Mouse (Mus musculus): ENCODE measurements around the gene Lrch4.

Gene Lrch4

GRCm38 (mm10) chr5:137628498-137629305 is at the start of gene Lrch4, which contains the start of the genes Fbxo24 and Gm20605:
TSS of gene Lrch4 (plus strand) at chr5:137629121.
TSS of gene Fbxo24 (minus strand) at chr5:137629002.
TSS of gene Gm20605 (plus strand) at chr5:137629175.
- DNase-seq: peak; percentile 100

GRCm38 (mm10) chr5:137580246-137580645 is 48.7 kb upstream of the Lrch4 start:
- no peak for DNase-seq

GRCm38 (mm10) chr5:137582702-137583101 is 46.2 kb upstream of the Lrch4 start:
- DNase-seq: no peak

GRCm38 (mm10) chr5:137583670-137584169 is 45.2 kb upstream of the Lrch4 start:
- DNase-seq: no peak

- DNase-seq: peak; percentile 79
Measured at GRCm38 (mm10) chr5:137584976-137585375, 43.9 kb upstream of the Lrch4 start.

- DNase-seq: no peak
Measured at GRCm38 (mm10) chr5:137590507-137590906, 38.4 kb upstream of the Lrch4 start.

- DNase-seq: no peak
Measured at GRCm38 (mm10) chr5:137595921-137596320, 33.0 kb upstream of the Lrch4 start.

- no peak for DNase-seq
Measured at GRCm38 (mm10) chr5:137596601-137597261, 32.2 kb upstream of the Lrch4 start.

GRCm38 (mm10) chr5:137597625-137598024 is 31.3 kb upstream of the Lrch4 start:
- no peak for DNase-seq

GRCm38 (mm10) chr5:137598100-137598826 is 30.7 kb upstream of the Lrch4 start:
- no peak for DNase-seq

- no peak for DNase-seq
Measured at GRCm38 (mm10) chr5:137599600-137599999, 29.3 kb upstream of the Lrch4 start.

GRCm38 (mm10) chr5:137600281-137600618 is 28.7 kb upstream of the Lrch4 start:
- DNase-seq: no peak

- peak; percentile 97 for DNase-seq
Measured at GRCm38 (mm10) chr5:137600619-137601364, 28.1 kb upstream of the Lrch4 start, which contains the start of gene Mospd3. TSS of gene Mospd3 (minus strand) at chr5:137601058.

GRCm38 (mm10) chr5:137601365-137601729 is 27.6 kb upstream of the Lrch4 start:
- peak; percentile 36 for DNase-seq

GRCm38 (mm10) chr5:137607860-137608653 is 20.9 kb upstream of the Lrch4 start:
- DNase-seq: no peak

GRCm38 (mm10) chr5:137608654-137609190 is 20.2 kb upstream of the Lrch4 start:
- DNase-seq: no peak

- no peak for DNase-seq
Measured at GRCm38 (mm10) chr5:137609292-137609691, 19.6 kb upstream of the Lrch4 start.

GRCm38 (mm10) chr5:137610056-137610455 is 18.9 kb upstream of the Lrch4 start:
- DNase-seq: no peak

- peak; percentile 88 for DNase-seq
Measured at GRCm38 (mm10) chr5:137610548-137611244, 18.2 kb upstream of the Lrch4 start.

- peak; percentile 70 for DNase-seq
Measured at GRCm38 (mm10) chr5:137611245-137611602, 17.7 kb upstream of the Lrch4 start.

GRCm38 (mm10) chr5:137613076-137613475 is 15.8 kb upstream of the Lrch4 start:
- no peak for DNase-seq

Data from kidney, postnatal 14 days (tissue).